Mouse (Mus musculus) spleen, postnatal 4 days (tissue): Measurements from ENCODE around the gene Clnk.
"Not testable (repeated sequence)": the region's sequence is repeated elsewhere in the genome, so short reads cannot be mapped to it uniquely, and the experiment has no call there.

Experiments
- DNase-seq, 2 experiments: peaks; one replicate each; pipeline ENCODE4 v3.0.0; 2022; ENCODE audit warnings: low spot score in 2 of 2

Gene Clnk

DNA sequence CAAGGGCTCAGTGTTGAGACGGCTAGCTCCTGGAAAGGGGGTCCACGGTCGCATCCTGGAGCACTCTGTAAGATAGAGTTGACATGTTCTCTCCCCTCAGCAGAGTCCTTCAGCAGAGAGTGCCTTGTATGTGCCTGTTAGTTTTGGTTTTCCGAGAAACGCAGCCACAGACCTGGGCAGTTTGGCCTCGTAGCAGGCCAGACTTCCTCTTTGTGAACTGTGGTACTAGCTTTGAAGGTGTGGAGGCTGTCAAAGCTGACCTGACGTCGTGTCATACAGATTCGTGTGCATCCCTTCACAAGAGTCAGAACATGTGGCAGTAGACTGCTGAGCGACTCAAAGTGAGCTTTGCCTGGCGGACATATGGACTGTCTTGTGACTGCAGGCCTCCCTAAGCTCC is at the start of gene Clnk:
Gene Clnk (minus strand): TSS at position 191 of the 400 bp plus-strand sequence.
- no peak for DNase-seq

- no peak for DNase-seq
Measured at GRCm38 (mm10) chr5:38905271-38905670, 28.7 kb upstream of the Clnk start.

- no peak for DNase-seq
Measured at GRCm38 (mm10) chr5:38904528-38905044, 28.0 kb upstream of the Clnk start.

DNA sequence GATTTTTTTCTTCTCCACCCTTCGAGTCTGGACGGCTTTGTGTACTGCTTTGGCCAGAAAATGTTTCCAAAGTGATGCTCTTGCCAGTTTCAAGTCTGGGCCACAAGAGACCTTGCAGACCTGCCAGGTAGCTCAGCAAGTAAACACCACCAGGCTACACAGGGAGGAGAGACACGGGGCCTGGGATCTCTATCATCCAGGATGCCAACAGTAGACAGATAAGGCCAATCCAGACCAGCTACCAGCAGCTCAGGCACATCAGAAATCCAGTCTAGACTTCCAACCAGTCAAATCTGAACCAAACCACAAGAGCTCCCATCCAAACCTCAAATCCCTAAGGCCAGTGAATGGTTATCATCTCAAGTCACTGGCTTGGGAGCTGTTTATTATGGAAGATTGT is 26.3 kb upstream of the Clnk start:
- no peak for DNase-seq

- DNase-seq = no peak
Measured at GRCm38 (mm10) chr5:38899051-38899450, 22.4 kb upstream of the Clnk start.

GRCm38 (mm10) chr5:38888646-38889045 is 12.0 kb upstream of the Clnk start:
- DNase-seq = no peak

DNA sequence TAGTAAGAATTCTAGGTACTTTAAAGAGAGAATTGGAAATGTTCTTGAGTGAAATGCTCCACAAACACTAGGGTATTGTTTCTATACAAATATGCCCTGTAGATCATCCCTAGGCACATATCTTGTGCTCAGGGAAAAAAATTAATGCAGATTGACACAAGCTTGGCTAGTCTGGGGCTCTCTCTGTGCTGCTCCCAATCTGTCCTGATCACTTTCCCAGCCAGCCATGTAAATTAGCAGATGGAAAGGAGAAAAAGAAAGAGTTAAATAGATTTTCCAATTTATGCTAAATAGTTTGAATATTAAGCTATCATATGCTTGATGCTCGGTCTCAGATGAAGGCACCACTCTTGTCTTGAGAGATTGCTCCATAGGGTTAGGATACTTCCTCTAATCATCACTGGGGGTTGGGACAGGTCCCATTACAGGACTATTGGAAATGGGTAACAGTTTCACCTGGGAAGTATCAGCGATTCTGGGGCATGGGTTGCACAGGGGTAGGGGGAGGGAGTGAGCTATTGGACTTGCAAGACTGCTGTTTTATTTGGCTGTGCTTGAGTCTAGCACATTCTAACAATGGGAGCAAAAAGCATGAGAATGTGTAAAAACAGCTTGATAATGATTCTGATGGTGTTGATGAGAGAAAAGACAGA is 10.1 kb upstream of the Clnk start:
- no peak for DNase-seq

DNA sequence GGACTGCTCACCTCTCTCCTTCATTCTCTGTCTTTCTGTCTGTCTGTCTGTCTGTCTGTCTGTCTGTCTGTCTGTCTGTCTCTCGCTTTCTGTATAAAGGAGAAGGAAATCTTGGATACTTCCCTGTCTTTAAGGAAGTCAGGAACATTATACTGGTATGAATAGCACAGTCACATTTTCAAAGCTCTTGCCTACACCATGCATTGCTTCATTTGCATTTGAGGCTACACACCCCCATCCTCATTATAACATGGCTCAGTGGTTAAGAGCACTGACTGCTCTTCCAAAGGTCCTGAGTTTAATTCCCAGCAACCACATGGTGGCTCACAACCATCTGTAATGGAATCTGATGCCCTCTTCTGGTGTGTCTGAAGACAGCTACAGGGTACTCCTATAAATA is 6.0 kb upstream of the Clnk start:
- not testable (repeated sequence) for DNase-seq

GRCm38 (mm10) chr5:38881728-38882620 is 5.4 kb upstream of the Clnk start:
- no peak for DNase-seq

DNA sequence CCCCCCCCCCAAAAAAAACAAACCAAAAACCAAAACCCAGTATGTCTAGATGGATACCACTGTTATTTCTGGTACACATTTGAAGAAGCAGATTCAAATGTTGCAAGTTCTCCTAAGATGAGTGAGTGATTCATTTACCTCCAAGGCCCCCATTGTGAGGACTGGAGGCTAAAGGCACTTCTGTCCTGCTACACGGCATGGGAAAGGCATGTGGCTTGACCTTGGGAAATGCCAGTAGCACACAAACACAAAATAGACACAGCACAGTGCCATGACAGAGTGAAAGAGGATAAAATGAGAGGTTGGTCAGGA is 4.8 kb upstream of the Clnk start:
- no peak for DNase-seq

DNA sequence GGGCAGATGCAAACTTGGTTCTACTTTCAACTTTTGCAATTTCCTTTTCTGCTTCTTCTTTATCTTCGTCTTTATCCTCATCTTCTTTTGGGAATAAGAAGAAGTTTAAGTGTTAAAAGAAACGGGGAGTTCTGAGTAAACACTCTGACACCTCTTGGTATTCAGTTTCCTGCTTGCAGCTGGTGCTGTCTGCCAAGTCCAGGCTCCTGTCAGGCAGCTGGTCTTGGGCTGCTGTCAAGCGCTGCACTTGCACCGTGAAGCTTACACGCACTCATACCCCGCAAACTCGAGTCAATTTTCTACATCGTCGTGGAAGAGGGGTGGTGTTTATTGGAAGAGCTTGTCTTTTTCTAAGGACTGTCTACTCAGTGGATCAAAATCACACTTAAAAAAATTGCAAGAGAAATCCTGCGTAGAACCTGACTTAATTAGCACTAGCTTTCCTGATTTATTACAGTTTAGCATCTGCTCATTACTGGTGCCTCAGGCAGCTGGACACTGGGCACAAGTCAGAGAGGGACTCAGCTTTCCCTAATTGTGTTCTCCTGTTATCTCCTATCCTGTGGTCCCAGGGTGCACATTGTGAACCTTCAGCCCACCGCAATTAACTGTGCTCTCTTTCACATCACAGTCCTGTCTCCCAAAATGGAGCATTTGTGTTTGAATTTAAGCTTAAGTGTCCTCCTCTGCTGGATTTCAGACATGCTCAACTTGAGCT is 3.5 kb upstream of the Clnk start:
- no peak for DNase-seq

DNA sequence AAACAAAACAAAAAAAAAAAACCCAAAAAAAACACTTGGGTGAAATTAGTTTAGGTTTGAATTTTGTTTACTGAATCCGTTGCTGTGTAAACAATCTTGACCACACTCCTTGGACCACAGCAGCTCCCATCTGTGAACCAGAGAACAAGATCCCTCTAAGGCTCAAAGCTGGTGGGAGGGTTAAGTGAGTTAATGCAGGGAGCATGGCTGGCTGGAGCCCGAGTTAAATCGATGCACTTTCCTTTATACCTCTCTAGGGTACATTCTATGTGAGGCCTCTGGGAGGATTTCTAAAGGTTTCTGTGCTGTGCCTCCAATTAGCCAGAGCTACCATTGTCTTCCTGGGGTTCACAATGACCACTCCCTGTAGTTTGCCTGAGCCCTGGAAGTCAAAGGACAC is 1.2 kb downstream of the Clnk start:
- no peak for DNase-seq

- no peak for DNase-seq
Measured at GRCm38 (mm10) chr5:38874931-38875330, 1.7 kb downstream of the Clnk start.

GRCm38 (mm10) chr5:38872906-38873305 is 3.7 kb downstream of the Clnk start:
- DNase-seq = no peak

DNA sequence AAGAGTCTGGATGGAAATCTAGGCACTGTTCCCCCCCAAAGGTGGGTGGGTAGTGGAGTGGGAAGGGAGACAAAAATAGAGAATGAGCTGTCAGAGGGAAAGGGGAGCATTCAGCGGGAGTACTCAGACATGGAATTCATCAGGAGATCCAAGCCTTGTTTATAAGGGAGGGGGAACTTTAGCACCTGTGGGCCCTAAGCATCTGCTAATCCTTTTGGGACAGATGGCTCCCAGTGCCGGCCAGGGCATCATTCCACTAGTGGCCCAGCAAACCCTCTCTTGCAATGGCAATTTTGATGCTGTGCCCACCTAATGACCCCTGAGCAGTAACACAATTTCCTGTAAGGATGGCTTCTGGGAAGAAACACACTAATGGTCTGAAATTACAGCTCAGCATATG is 5.0 kb downstream of the Clnk start:
- no peak for DNase-seq

DNA sequence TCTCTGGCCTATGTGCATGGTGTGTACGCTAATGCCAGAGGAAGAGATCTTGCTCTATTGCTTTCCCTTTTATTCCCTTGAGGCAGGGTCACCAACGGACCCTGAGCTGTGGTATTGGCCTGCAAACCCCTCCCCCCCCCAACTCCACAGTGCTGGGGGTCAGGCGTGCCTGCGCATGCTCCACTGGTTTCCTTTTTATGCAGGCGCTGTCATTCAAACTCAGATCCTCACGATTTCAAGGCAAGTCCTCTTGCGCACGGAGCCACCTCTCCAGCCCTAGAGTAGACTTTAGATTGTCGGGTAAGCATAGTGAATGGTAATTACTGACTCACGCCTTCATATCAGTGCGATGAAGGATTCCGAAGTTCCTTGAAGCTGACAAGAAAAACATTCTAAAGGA is 6.1 kb downstream of the Clnk start:
- no peak for DNase-seq

GRCm38 (mm10) chr5:38869976-38870375 is 6.6 kb downstream of the Clnk start:
- no peak for DNase-seq

GRCm38 (mm10) chr5:38864624-38865023 is 12.0 kb downstream of the Clnk start:
- no peak for DNase-seq

GRCm38 (mm10) chr5:38863029-38863428 is 13.6 kb downstream of the Clnk start:
- DNase-seq = no peak

DNA sequence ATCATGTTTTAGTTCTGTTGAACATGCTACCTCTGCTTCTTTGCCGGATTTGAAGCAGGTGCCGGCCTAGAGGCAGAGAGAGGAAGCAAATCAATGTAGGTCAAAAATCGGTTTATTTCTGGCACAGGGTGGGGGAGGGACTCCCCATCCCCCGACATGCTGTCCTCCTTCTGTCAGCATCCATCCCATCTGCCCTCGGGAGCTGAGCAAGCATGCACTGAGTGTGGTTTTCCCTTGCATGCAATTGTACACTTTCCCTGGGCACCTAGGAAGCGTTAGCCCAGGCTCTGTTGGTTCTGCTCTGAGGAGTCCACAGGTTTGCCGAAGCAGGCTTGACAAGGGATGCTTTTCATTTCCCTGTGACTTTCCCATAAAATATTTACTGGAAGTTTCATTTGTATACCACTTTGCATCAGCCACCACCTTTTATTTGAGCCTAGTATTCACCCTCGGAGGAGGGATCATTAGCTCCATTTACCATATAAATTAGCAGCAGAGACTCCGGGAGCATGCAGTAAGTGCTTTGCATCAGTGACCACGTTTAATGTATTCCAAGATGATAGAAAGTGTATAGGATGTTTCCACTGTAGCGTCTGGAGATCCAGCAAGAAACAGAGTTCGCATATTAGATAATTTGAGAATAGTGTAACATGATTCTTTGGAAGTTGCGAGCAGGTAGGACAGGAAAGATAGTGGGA is 14.2 kb downstream of the Clnk start:
- DNase-seq = no peak

DNA sequence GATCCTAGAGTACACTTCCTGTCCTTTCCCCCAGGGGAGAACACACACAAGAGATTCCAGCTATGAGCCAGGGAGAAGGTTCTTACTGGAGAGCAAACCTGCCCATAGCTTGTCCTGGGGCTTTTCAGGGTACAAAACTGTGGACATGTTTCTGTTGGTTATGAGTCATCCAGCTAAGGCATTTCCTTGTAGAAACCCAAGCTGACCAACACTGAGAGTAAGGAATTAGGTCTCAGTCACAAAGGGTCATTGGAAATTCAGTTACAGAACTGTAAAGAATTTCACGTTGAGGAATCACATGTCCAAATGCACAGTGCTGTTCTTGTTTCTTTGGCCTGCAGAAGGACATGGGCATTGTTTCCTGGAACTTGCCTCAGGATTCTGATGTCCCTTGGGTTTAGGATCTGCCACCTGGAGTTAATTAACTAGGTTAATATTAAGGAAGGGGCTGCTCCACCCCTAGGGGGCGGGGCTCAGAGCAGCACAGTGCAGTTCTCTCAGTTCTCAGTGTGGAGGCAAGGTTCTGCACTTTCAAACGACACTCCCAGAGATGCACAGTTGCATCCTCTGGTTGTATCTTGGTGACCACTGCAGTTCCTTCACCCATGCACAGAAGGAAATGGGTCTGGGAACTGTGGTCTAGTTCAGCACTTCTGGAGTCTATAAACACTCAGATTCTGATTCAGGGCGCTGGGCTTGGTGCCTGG is 18.4 kb downstream of the Clnk start:
- no peak for DNase-seq
